In genomic region chrX:12007832-12008540, GRCm38 (mm10) we compare ENCODE assay signal across 9 mouse cellular contexts.
DNase-seq lines count a peak whose midpoint lies in the region; ATAC-seq and TF ChIP-seq lines count a peak whose summit lies in the region.
"Had no signal": no experiment of that assay in that cellular context is flagged by ENCODE, and none has a peak within 500 bp of the region (broad histone marks: within the 10 kb centered on the region; RNA-seq: fewer than 3 reads in every experiment).

No protein-coding gene starts in this region.

- no peak overlapping the region for H3K9ac ChIP-seq in intestine, embryonic 15.5 days
- H3K9ac ChIP-seq in intestine, postnatal 0 days (ENCODE audit: low read depth, low read length) = no peak overlapping the region
- no peak overlapping the region for H3K9ac ChIP-seq in hindbrain, embryonic 11.5 days (ENCODE audit: low read depth, low read length)
- no peak overlapping the region for H3K9ac ChIP-seq in midbrain, embryonic 11.5 days (ENCODE audit: low read length)

- H3K9me3 ChIP-seq in intestine, embryonic 15.5 days = no peaks in the 10 kb centered on the region
- no peaks in the 10 kb centered on the region for H3K9me3 ChIP-seq in intestine, postnatal 0 days (ENCODE audit: control insufficient read depth)
- no peaks in the 10 kb centered on the region for H3K9me3 ChIP-seq in embryonic facial prominence, embryonic 10.5 days
- H3K9me3 ChIP-seq in hindbrain, embryonic 11.5 days (ENCODE audit: control insufficient read depth, low read length) = no peaks in the 10 kb centered on the region
- no peaks in the 10 kb centered on the region for H3K9me3 ChIP-seq in midbrain, embryonic 11.5 days (ENCODE audit: control insufficient read depth, low read length)

- H3K27me3 ChIP-seq in intestine, embryonic 15.5 days (replicated peaks) = peaks cover 24% of the 10 kb centered on the region
- no peaks in the 10 kb centered on the region for H3K27me3 ChIP-seq in intestine, postnatal 0 days (replicated peaks; ENCODE audit: control insufficient read depth, insufficient read depth, low read length)
- H3K27me3 ChIP-seq in embryonic facial prominence, embryonic 10.5 days (replicated peaks; ENCODE audit: low read depth, poor library complexity, severe bottlenecking) = peaks cover 86% of the 10 kb centered on the region
- peaks cover 36% of the 10 kb centered on the region for H3K27me3 ChIP-seq in hindbrain, embryonic 11.5 days (ENCODE audit: control insufficient read depth, insufficient read depth, low read length)
- peaks cover 31% of the 10 kb centered on the region for H3K27me3 ChIP-seq in midbrain, embryonic 11.5 days (ENCODE audit: control insufficient read depth, insufficient read depth, low read length)
- H3K27me3 ChIP-seq: CH12.LX had no signal

- TF ChIP-seq CTCF in intestine, postnatal 0 days (IDR thresholded peaks at IDR 0.05; ENCODE audit: low read depth) = no peak

- H3K4me2 ChIP-seq in intestine, embryonic 15.5 days (replicated peaks) = peak overlapping the region; percentile 71
- no peak overlapping the region for H3K4me2 ChIP-seq in intestine, postnatal 0 days (replicated peaks; ENCODE audit: low read depth)
- H3K4me2 ChIP-seq in hindbrain, embryonic 11.5 days (replicated peaks; ENCODE audit: low read depth, low read length) = peak overlapping the region; percentile 66
- peak overlapping the region; percentile 60 for H3K4me2 ChIP-seq in midbrain, embryonic 11.5 days

- no peaks in the 10 kb centered on the region for H3K36me3 ChIP-seq in intestine, embryonic 15.5 days
- H3K36me3 ChIP-seq in intestine, postnatal 0 days (ENCODE audit: control insufficient read depth, insufficient read depth) = no peaks in the 10 kb centered on the region
- no peaks in the 10 kb centered on the region for H3K36me3 ChIP-seq in embryonic facial prominence, embryonic 10.5 days (replicated peaks)
- no peaks in the 10 kb centered on the region for H3K36me3 ChIP-seq in hindbrain, embryonic 11.5 days (ENCODE audit: control insufficient read depth, insufficient read depth, low read length)
- no peaks in the 10 kb centered on the region for H3K36me3 ChIP-seq in midbrain, embryonic 11.5 days (ENCODE audit: control insufficient read depth, insufficient read depth, low read length)

- no peak overlapping the region for H3K4me3 ChIP-seq in intestine, embryonic 15.5 days (replicated peaks)
- H3K4me3 ChIP-seq in intestine, postnatal 0 days (ENCODE audit: low read depth, low read length) = no peak overlapping the region
- peak overlapping the region; percentile 56 for H3K4me3 ChIP-seq in embryonic facial prominence, embryonic 10.5 days
- no peak overlapping the region for H3K4me3 ChIP-seq in hindbrain, embryonic 11.5 days (ENCODE audit: low read depth, low read length)
- H3K4me3 ChIP-seq in midbrain, embryonic 11.5 days (ENCODE audit: low read depth, low read length) = no peak overlapping the region

- no peak for DNase-seq in embryonic facial prominence, embryonic 10.5 days (ENCODE audit: low spot score)
- peak; percentile 6 for DNase-seq in hindbrain, embryonic 11.5 days (ENCODE audit: low spot score)
- DNase-seq in midbrain, embryonic 11.5 days (ENCODE audit: low spot score, missing footprints) = no peak
- DNase-seq in adrenal gland, postnatal 25 days = no peak
- no peak for DNase-seq in embryo, embryonic 10 days (ENCODE audit: low spot score)
- DNase-seq in right cerebral cortex, adult 2 months (ENCODE audit: low spot score in 2 of 2) = no peak

- peaks cover 15% of the 10 kb centered on the region for H3K4me1 ChIP-seq in intestine, embryonic 15.5 days (replicated peaks)
- H3K4me1 ChIP-seq in intestine, postnatal 0 days (replicated peaks; ENCODE audit: control insufficient read depth, insufficient read depth, low read length) = no peaks in the 10 kb centered on the region
- peaks cover 37% of the 10 kb centered on the region for H3K4me1 ChIP-seq in embryonic facial prominence, embryonic 10.5 days
- peaks cover 4% of the 10 kb centered on the region; the same call in 1 of the 2 replicates for H3K4me1 ChIP-seq in hindbrain, embryonic 11.5 days (replicated peaks; ENCODE audit: control insufficient read depth, insufficient read depth, low read length)
- H3K4me1 ChIP-seq in midbrain, embryonic 11.5 days (ENCODE audit: control insufficient read depth, insufficient read depth, low read length) = peaks cover 14% of the 10 kb centered on the region

- 33% methylated on average over 11 of the region's 11 CpGs for WGBS in intestine, embryonic 15.5 days
- WGBS in intestine, postnatal 0 days = 36% methylated on average over 11 of the region's 11 CpGs
- 8% methylated on average over 11 of the region's 11 CpGs for WGBS in embryonic facial prominence, embryonic 10.5 days
- 5% methylated on average over 11 of the region's 11 CpGs for WGBS in hindbrain, embryonic 11.5 days
- 6% methylated on average over 11 of the region's 11 CpGs for WGBS in midbrain, embryonic 11.5 days

- ATAC-seq in intestine, embryonic 15.5 days = no peak
- no peak for ATAC-seq in intestine, postnatal 0 days
- ATAC-seq in hindbrain, embryonic 11.5 days (ENCODE audit: low FRiP score) = no peak
- ATAC-seq in midbrain, embryonic 11.5 days (ENCODE audit: low FRiP score) = no peak

- H3K27ac ChIP-seq in intestine, embryonic 15.5 days = no peak overlapping the region
- H3K27ac ChIP-seq in intestine, postnatal 0 days (ENCODE audit: low read depth, low read length) = no peak overlapping the region
- H3K27ac ChIP-seq in embryonic facial prominence, embryonic 10.5 days (replicated peaks) = no peak overlapping the region
- H3K27ac ChIP-seq in hindbrain, embryonic 11.5 days (ENCODE audit: low read depth, low read length) = no peak overlapping the region
- peak overlapping the region; percentile 87; the same call in 1 of the 2 replicates for H3K27ac ChIP-seq in midbrain, embryonic 11.5 days (ENCODE audit: low read depth, low read length)
